8 mouse cellular contexts compared by ENCODE assay signal in genomic region chr13:117706986-117707738, GRCm38 (mm10).
DNase-seq lines count a peak whose midpoint lies in the region; ATAC-seq and TF ChIP-seq lines count a peak whose summit lies in the region.

No protein-coding gene starts in this region.

- H3K9ac ChIP-seq in heart, embryonic 14.5 days (ENCODE audit: low read length), result no peak overlapping the region

- no peak for TF ChIP-seq CTCF in left cerebral cortex, adult 2 months (IDR thresholded peaks at IDR 0.05)

- WGBS in heart, embryonic 14.5 days, result 43% methylated on average over 11 of the region's 11 CpGs
- 71% methylated on average over 11 of the region's 11 CpGs for WGBS in limb, embryonic 10.5 days

- H3K36me3 ChIP-seq in heart, embryonic 14.5 days (ENCODE audit: control insufficient read depth, insufficient read depth, low read length), result no peaks in the 10 kb centered on the region
- no peaks in the 10 kb centered on the region for H3K36me3 ChIP-seq in limb, embryonic 10.5 days

- no peak overlapping the region for H3K27ac ChIP-seq in left cerebral cortex, adult 2 months
- peak overlapping the region; percentile 66 to 77; a peak in 3 of 4 replicates for H3K27ac ChIP-seq in heart, embryonic 14.5 days (replicated peaks in 1 of 2; ENCODE audit: control insufficient read depth in 1 of 2, insufficient read depth in 1 of 2, low read depth in 2 of 2, low read length in 2 of 2)
- no peak overlapping the region for H3K27ac ChIP-seq in limb, embryonic 10.5 days

- intact Hi-C loops in left cerebral cortex, adult 2 months (cut with DNase I), result no loop called here

- peak overlapping the region; percentile 52 for H3K4me2 ChIP-seq in heart, embryonic 14.5 days (ENCODE audit: low read length)

- peak; percentile 28 for DNase-seq in left cerebral cortex, adult 11 months (ENCODE audit: low spot score)
- no peak for DNase-seq in left cerebral cortex, adult 2 months (ENCODE audit: extremely low spot score in 1 of 2, low spot score in 2 of 2)
- DNase-seq in limb, embryonic 10.5 days (ENCODE audit: low spot score), result peak; percentile 33
- DNase-seq in urinary bladder, postnatal 14 days (ENCODE audit: low spot score), result peak; percentile 57

- no peaks in the 10 kb centered on the region for H3K9me3 ChIP-seq in heart, embryonic 14.5 days (ENCODE audit: control insufficient read depth, low read length)
- no peaks in the 10 kb centered on the region for H3K9me3 ChIP-seq in limb, embryonic 10.5 days (replicated peaks)

- no peak overlapping the region for H3K4me3 ChIP-seq in left cerebral cortex, adult 2 months
- no peak overlapping the region for H3K4me3 ChIP-seq in heart, embryonic 14.5 days (ENCODE audit: control insufficient read depth in 1 of 2, insufficient read depth in 1 of 2, low read depth in 1 of 2, low read length in 2 of 2)
- H3K4me3 ChIP-seq in limb, embryonic 10.5 days, result no peak overlapping the region

- no peaks in the 10 kb centered on the region for H3K27me3 ChIP-seq in heart, embryonic 14.5 days (ENCODE audit: control insufficient read depth, insufficient read depth, low read length)
- H3K27me3 ChIP-seq in limb, embryonic 10.5 days (ENCODE audit: low read depth, poor library complexity, severe bottlenecking), result no peaks in the 10 kb centered on the region

- peaks cover 0 to 27% of the 10 kb centered on the region in 2 experiments; a peak in 3 of 4 replicates for H3K4me1 ChIP-seq in heart, embryonic 14.5 days (ENCODE audit: control insufficient read depth in 2 of 2, insufficient read depth in 2 of 2, low read length in 2 of 2)
- H3K4me1 ChIP-seq in limb, embryonic 10.5 days, result peaks cover 20% of the 10 kb centered on the region

- peak; percentile 89 for ATAC-seq in heart, embryonic 14.5 days (ENCODE audit: insufficient number of reproducible peaks, insufficient read depth, low FRiP score, low read depth)
- no peak for ATAC-seq in erythroblast, adult 5-6 weeks (replicated peaks; ENCODE audit: low FRiP score, poor library complexity, severe bottlenecking)
- ATAC-seq in megakaryocyte progenitor cell, adult 5-6 weeks (replicated peaks; ENCODE audit: poor library complexity), result no peak
- no peak for ATAC-seq in monocyte, adult 5-6 weeks (replicated peaks; ENCODE audit: insufficient number of reproducible peaks, low FRiP score, low TSS enrichment, poor library complexity, severe bottlenecking)

Comparison
In these comparisons a context has a peak if more than half of its experiments do, and no peak if none do; other contexts are left out.
1. DNase-seq: peak in left cerebral cortex, adult 11 months (single experiment), limb, embryonic 10.5 days (single experiment) and urinary bladder, postnatal 14 days (single experiment); none in left cerebral cortex, adult 2 months (0 of 2).
2. H3K27ac ChIP-seq: peak in heart, embryonic 14.5 days (2 of 2); none in left cerebral cortex, adult 2 months (single experiment) and limb, embryonic 10.5 days (single experiment).